Mouse (Mus musculus) heart, postnatal 36 days (tissue): ENCODE measurements around the gene Bbip1. TPM values are rescaled to one million over a fixed set of nuclear protein-coding genes. Genes with fewer than 3 reads are reported as not detected.

Experiments
- DNase-seq, 2 experiments: peaks; one replicate each; pipeline ENCODE4 v3.0.0; 2021 to 2022
- intact Hi-C: fragments of 180-260 bp; cut with DNase I; formaldehyde crosslinking; loops from one replicate; pipeline ENCODE4 v1.15.1; 2025
- total RNA-seq, 2 experiments: library from RNA; stranded (reverse); gene quantifications; 2 replicates each; pipeline ENCODE4 v1.2.3; 2021

Gene Bbip1
- total RNA-seq, 2 experiments from 2014 or later = 34.9 to 36.2 TPM

DNA sequence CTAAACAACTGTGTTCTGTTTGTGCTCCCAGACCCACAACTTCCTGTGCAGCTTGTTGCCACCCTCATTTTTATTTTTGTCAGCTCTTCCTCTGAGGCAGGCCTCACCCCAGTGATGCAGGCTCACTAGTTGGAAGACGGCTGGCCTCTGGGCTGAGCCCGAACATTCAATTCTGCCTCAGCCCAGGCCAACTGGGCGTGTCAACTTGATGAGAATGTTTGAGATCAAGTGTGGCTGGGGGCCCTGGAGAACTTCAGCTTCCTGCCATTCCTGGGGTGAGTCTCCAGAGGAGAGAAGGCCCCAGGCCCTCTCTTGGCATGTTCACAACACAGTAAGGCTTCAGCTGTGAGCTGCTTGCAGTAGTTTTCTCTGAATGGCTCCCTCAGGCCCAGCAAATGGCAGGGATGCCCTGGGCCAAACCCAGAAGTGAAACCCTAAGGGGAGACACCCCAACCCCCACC, 50.7 kb downstream of the Bbip1 start:
- intact Hi-C loops = loop anchor here (5.0 kb wide), 1 partner anchor 111 kb away; no protein-coding TSS in a partner anchor
- DNase-seq = peak; percentile 49 to 52

DNA sequence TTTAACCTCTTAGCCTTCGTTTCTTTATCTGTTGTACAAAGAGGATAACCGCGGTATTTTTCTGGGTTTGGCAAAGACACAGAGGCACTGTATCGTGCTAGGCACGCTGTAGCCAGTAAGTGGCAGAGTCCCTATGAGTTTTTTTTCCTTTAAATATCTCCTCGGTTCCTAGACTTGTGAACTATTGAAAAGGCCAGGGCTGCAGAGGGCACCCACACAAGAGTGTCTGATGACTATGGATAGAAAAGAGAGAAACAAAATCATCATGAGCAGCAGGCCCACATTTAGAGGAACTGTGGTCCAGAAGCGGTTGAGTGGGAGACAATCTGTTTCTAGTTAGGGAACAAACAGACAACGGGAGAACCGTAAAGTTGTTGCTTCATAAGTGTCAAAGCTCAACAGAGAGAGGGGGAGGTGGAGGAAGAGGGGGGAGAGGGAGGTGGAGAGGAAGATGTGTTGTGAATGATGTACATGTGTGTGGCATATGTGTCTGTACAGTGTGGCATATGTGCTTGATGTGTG, 51.5 kb downstream of the Bbip1 start:
- intact Hi-C loops = loop anchor here (5.0 kb wide), 1 partner anchor 111 kb away; no protein-coding TSS in a partner anchor
- no peak for DNase-seq

GRCm38 (mm10) chr19:53892061-53892460, 52.4 kb downstream of the Bbip1 start, which contains the start of gene Pdcd4:
Gene Pdcd4 (plus strand): TSS chr19:53892231.
- no peak for DNase-seq
- intact Hi-C loops = loop anchor here (5.0 kb wide), 1 partner anchor 110 kb away; no protein-coding TSS in a partner anchor

- no peak for DNase-seq
- intact Hi-C loops = loop anchor here (5.0 kb wide), 1 partner anchor 109 kb away; no protein-coding TSS in a partner anchor
Measured at GRCm38 (mm10) chr19:53891569-53891968, 52.9 kb downstream of the Bbip1 start.

DNA sequence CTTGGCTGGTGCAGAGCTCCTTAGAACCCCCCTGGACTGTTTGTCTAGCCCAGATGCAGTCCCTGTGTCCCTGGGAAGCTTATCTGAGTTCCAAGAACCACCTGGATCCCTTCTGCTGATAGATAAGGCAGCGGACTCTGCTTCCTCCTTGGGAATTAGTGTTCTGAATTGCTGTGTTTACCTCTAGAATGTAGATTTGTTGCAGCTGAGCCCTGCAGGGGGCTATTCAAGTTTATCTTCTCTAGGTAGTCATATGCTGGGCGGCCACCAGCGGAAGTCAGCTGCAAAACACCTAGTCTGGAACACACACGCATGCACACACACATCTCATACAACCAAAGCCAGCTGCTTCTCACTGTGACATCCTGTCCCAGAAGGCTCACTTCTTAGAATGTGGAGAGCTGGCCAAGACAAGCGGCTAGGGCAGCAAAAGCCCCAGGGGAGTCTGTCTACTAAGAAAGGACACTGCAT, 53.6 kb downstream of the Bbip1 start:
- DNase-seq = no peak
- intact Hi-C loops = loop anchor here (5.0 kb wide), 1 partner anchor 109 kb away; no protein-coding TSS in a partner anchor

- no peak for DNase-seq
- intact Hi-C loops = loop anchor here (5.0 kb wide), 1 partner anchor 108 kb away; no protein-coding TSS in a partner anchor
Measured at GRCm38 (mm10) chr19:53890274-53890673, 54.2 kb downstream of the Bbip1 start.

GRCm38 (mm10) chr19:53889555-53889954, 54.9 kb downstream of the Bbip1 start:
- intact Hi-C loops = no loop called here
- no peak for DNase-seq

GRCm38 (mm10) chr19:53888331-53888730, 56.1 kb downstream of the Bbip1 start:
- intact Hi-C loops = no loop called here
- DNase-seq = no peak

DNA sequence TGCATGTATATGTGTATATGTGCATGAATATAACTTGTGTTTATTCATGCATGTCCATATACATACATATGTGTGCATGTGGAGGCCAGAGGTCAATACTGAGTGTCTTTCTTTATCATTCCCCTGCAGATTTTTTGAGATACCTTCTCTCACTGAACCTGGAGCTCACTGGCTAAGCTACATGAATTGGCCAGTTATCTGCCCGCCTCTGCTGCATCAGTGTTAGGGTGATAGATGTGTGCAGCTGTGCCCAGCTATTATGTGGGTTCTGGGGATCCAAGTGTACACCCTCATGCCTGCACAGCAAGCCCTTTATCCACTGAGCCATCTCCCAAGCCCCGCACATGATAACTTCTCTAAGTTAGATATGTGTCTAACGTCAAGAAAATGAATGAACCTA, 56.6 kb downstream of the Bbip1 start:
- no peak for DNase-seq
- intact Hi-C loops = no loop called here

DNA sequence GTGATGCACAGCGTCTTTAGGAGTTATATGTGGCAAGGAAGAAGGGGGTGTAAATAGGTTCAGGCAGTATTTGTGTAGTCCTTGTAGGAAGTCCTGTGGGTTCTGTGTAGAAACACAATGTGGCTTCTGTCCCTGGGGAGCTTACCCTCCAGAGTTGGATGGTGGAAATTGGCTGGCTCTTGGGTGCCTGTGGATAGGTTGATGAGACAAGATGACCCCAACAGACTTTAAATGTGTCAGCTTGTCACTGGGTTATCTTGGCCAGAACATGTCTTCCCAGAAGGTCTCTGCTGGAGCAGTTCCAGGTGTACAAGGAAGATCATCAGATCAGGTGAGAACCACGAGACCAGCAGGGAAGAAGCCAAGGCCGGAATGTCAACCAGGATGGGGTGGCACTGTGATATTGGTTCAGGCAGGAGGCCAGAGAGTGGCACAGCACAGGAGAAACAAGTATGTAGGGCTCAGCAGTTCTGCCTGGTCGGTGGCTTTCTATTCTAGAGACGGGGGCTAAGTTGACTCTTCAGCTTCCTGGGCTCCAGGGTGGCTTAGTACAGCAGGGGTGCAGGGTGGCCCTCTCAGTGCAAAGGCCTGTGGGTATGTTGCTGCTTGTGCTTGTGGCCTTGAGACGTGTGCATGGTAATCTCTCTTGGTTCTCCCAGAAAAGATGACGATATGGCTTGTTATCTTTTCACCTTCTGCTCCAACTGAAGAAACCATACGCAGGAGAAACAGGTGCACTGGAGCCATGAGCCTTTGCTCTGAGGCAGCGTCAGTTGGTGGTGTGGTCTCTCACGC, 57.7 kb downstream of the Bbip1 start:
- intact Hi-C loops = no loop called here
- DNase-seq = no peak

GRCm38 (mm10) chr19:53885450-53885849, 59.0 kb downstream of the Bbip1 start:
- no peak for DNase-seq
- intact Hi-C loops = no loop called here

GRCm38 (mm10) chr19:53881786-53882185, 62.6 kb downstream of the Bbip1 start:
- intact Hi-C loops = no loop called here
- no peak for DNase-seq

- intact Hi-C loops = no loop called here
- no peak for DNase-seq
Measured at GRCm38 (mm10) chr19:53880460-53880859, 64.0 kb downstream of the Bbip1 start.

Other genes starting within 250 kb of the Bbip1 start
- gene Pdcd4, start 52.4 kb downstream of the Bbip1 start, total RNA-seq = 10 to 100 TPM; 23.1 to 27.5 TPM
- gene Shoc2, start 321 bp downstream of the Bbip1 start, total RNA-seq = 10 to 100 TPM; 28.6 to 29.1 TPM
- gene Adra2a, start 99.5 kb upstream of the Bbip1 start, total RNA-seq = under 1 TPM; 0.31 to 0.41 TPM